Mouse (Mus musculus): ENCODE data around the gene Gm20479. TPM values are rescaled to one million over a fixed set of nuclear protein-coding genes. Genes with fewer than 3 reads are reported as not detected.

Gene Gm20479
- total and polyA plus RNA-seq, 2 experiments from 2014 or later, result not detected

GRCm38 (mm10) chr7:27331541-27331851 lies 25.7 kb downstream of the Gm20479 start:
- Histone ChIP-seq H3K9me3 (ENCODE audit: low read length) (no peaks in the 10 kb centered on the region), H3K9ac (replicated peaks; ENCODE audit: low read length, poor library complexity, severe bottlenecking) (no peak overlapping the region), H3K36me3 (ENCODE audit: insufficient read depth, low read length) (no peaks in the 10 kb centered on the region), H3K4me1 (ENCODE audit: insufficient read depth, low read length) (peaks cover 9% of the 10 kb centered on the region; the same call in 1 of the 2 replicates), H3K4me3 (ENCODE audit: low read depth, low read length) (no peak overlapping the region), H3K27me3 (ENCODE audit: insufficient read depth, low read length) (peaks cover 82% of the 10 kb centered on the region), H3K4me2 (ENCODE audit: low read depth, low read length, poor library complexity, severe bottlenecking) (no peak overlapping the region), H3K27ac (ENCODE audit: low read depth, low read length) (no peak overlapping the region)
- TF ChIP-seq CTCF (IDR thresholded peaks at IDR 0.05), result no peak
- DNase-seq (ENCODE audit: low spot score), result no peak
- ATAC-seq (ENCODE audit: low FRiP score), result no peak
- WGBS, result 6% methylated on average over 8 of the region's 8 CpGs

GRCm38 (mm10) chr7:27330709-27331540 lies 26.3 kb downstream of the Gm20479 start:
- ATAC-seq (ENCODE audit: low FRiP score) (no peak), DNase-seq (ENCODE audit: low spot score) (peak; percentile 41)
- H3K4me1 ChIP-seq (ENCODE audit: insufficient read depth, low read length), result peaks cover 5% of the 10 kb centered on the region; the same call in 1 of the 2 replicates
- under 1% methylated on average over 39 of the region's 39 CpGs for WGBS
- no peak for TF ChIP-seq CTCF (IDR thresholded peaks at IDR 0.05)
- H3K36me3 ChIP-seq (ENCODE audit: insufficient read depth, low read length), result no peaks in the 10 kb centered on the region
- H3K27ac ChIP-seq (ENCODE audit: low read depth, low read length), result no peak overlapping the region
- peak overlapping the region; percentile 30 for H3K4me3 ChIP-seq (ENCODE audit: low read depth, low read length)
- H3K9ac ChIP-seq (replicated peaks; ENCODE audit: low read length, poor library complexity, severe bottlenecking), result no peak overlapping the region
- peak overlapping the region; percentile 52 for H3K4me2 ChIP-seq (ENCODE audit: low read depth, low read length, poor library complexity, severe bottlenecking)
- H3K27me3 ChIP-seq (ENCODE audit: insufficient read depth, low read length), result peaks cover 85% of the 10 kb centered on the region
- no peaks in the 10 kb centered on the region for H3K9me3 ChIP-seq (ENCODE audit: low read length)

GRCm38 (mm10) chr7:27329981-27330380 lies 27.2 kb downstream of the Gm20479 start:
- no peak overlapping the region for H3K27ac ChIP-seq (ENCODE audit: low read depth, low read length)
- no peak overlapping the region for H3K9ac ChIP-seq (replicated peaks; ENCODE audit: low read length, poor library complexity, severe bottlenecking)
- 30% methylated on average over 17 of the region's 17 CpGs for WGBS
- H3K9me3 ChIP-seq (ENCODE audit: low read length), result no peaks in the 10 kb centered on the region
- no peak for DNase-seq (ENCODE audit: low spot score)
- no peaks in the 10 kb centered on the region for H3K36me3 ChIP-seq (ENCODE audit: insufficient read depth, low read length)
- H3K4me3 ChIP-seq (ENCODE audit: low read depth, low read length), result no peak overlapping the region
- peaks cover 5% of the 10 kb centered on the region; the same call in 1 of the 2 replicates for H3K4me1 ChIP-seq (ENCODE audit: insufficient read depth, low read length)
- H3K4me2 ChIP-seq (ENCODE audit: low read depth, low read length, poor library complexity, severe bottlenecking), result no peak overlapping the region; the same call in 1 of the 2 replicates
- ATAC-seq (ENCODE audit: low FRiP score), result no peak
- no peak for TF ChIP-seq CTCF (IDR thresholded peaks at IDR 0.05)
- H3K27me3 ChIP-seq (ENCODE audit: insufficient read depth, low read length), result peaks cover 80% of the 10 kb centered on the region

- no peak for ATAC-seq (ENCODE audit: low FRiP score)
- no peaks in the 10 kb centered on the region for H3K36me3 ChIP-seq (ENCODE audit: insufficient read depth, low read length)
- peaks cover 5% of the 10 kb centered on the region; the same call in 1 of the 2 replicates for H3K4me1 ChIP-seq (ENCODE audit: insufficient read depth, low read length)
- H3K27ac ChIP-seq (ENCODE audit: low read depth, low read length), result no peak overlapping the region
- peak overlapping the region; percentile 35 for H3K4me2 ChIP-seq (ENCODE audit: low read depth, low read length, poor library complexity, severe bottlenecking)
- DNase-seq (ENCODE audit: low spot score), result peak; percentile 78
- H3K27me3 ChIP-seq (ENCODE audit: insufficient read depth, low read length), result peaks cover 78% of the 10 kb centered on the region
- 9% methylated on average over 45 of the region's 45 CpGs for WGBS
- peak overlapping the region; percentile 1; the same call in 1 of the 2 replicates for H3K4me3 ChIP-seq (ENCODE audit: low read depth, low read length)
- TF ChIP-seq CTCF (IDR thresholded peaks at IDR 0.05), result peak; percentile 69
- H3K9ac ChIP-seq (replicated peaks; ENCODE audit: low read length, poor library complexity, severe bottlenecking), result no peak overlapping the region
- H3K9me3 ChIP-seq (ENCODE audit: low read length), result no peaks in the 10 kb centered on the region
These were observed 27.8 kb downstream of the Gm20479 start for GRCm38 (mm10) chr7:27329326-27329947.

- Histone ChIP-seq H3K9ac (replicated peaks; ENCODE audit: low read length, poor library complexity, severe bottlenecking) (no peak overlapping the region), H3K27ac (ENCODE audit: low read depth, low read length) (no peak overlapping the region), H3K4me1 (ENCODE audit: insufficient read depth, low read length) (peaks cover 4% of the 10 kb centered on the region; the same call in 1 of the 2 replicates), H3K9me3 (ENCODE audit: low read length) (no peaks in the 10 kb centered on the region), H3K4me2 (ENCODE audit: low read depth, low read length, poor library complexity, severe bottlenecking) (no peak overlapping the region), H3K36me3 (ENCODE audit: insufficient read depth, low read length) (no peaks in the 10 kb centered on the region), H3K4me3 (ENCODE audit: low read depth, low read length) (no peak overlapping the region), H3K27me3 (ENCODE audit: insufficient read depth, low read length) (peaks cover 71% of the 10 kb centered on the region)
- no peak for TF ChIP-seq CTCF (IDR thresholded peaks at IDR 0.05)
- no peak for ATAC-seq (ENCODE audit: low FRiP score)
- WGBS, result 47% methylated on average over 16 of the region's 16 CpGs
- no peak for DNase-seq (ENCODE audit: low spot score)
These were observed 28.6 kb downstream of the Gm20479 start for GRCm38 (mm10) chr7:27328648-27329047.

GRCm38 (mm10) chr7:27328161-27328560 lies 29.1 kb downstream of the Gm20479 start:
- Histone ChIP-seq H3K4me3 (ENCODE audit: low read depth, low read length) (no peak overlapping the region), H3K9ac (replicated peaks; ENCODE audit: low read length, poor library complexity, severe bottlenecking) (no peak overlapping the region), H3K27me3 (ENCODE audit: insufficient read depth, low read length) (peaks cover 68% of the 10 kb centered on the region), H3K9me3 (ENCODE audit: low read length) (no peaks in the 10 kb centered on the region), H3K27ac (ENCODE audit: low read depth, low read length) (no peak overlapping the region), H3K4me1 (ENCODE audit: insufficient read depth, low read length) (peaks cover 2% of the 10 kb centered on the region; the same call in 1 of the 2 replicates), H3K36me3 (ENCODE audit: insufficient read depth, low read length) (no peaks in the 10 kb centered on the region), H3K4me2 (ENCODE audit: low read depth, low read length, poor library complexity, severe bottlenecking) (no peak overlapping the region)
- DNase-seq (ENCODE audit: low spot score) (no peak), ATAC-seq (ENCODE audit: low FRiP score) (no peak)
- no peak for TF ChIP-seq CTCF (IDR thresholded peaks at IDR 0.05)
- WGBS, result 90% methylated on average over 11 of the region's 11 CpGs

Measured in midbrain, postnatal 0 days (tissue).